Mouse (Mus musculus) splenic B cell, adult 2 months (primary cell): Measurements from ENCODE around the gene Rbm7.

Source experiments
- DNase-seq: peaks from one replicate; pipeline ENCODE4 v3.0.0-alpha.2; 2011; ENCODE audit warnings: low read depth, low spot score
- H3K27me3 ChIP-seq: 2 replicates; pipeline ENCODE4 v1.6.1; 2012; ENCODE audit warnings: mild to moderate bottlenecking, low read length, moderate library complexity, mixed read lengths; ENCODE audit not compliant: control insufficient read depth, poor library complexity, insufficient read depth, severe bottlenecking
- H3K36me3 ChIP-seq: 2 replicates; pipeline ENCODE4 v1.6.1; 2012; ENCODE audit warnings: mild to moderate bottlenecking, low read length, moderate library complexity, mixed read lengths; ENCODE audit not compliant: control insufficient read depth, poor library complexity, insufficient read depth, severe bottlenecking

Gene Rbm7

DNA sequence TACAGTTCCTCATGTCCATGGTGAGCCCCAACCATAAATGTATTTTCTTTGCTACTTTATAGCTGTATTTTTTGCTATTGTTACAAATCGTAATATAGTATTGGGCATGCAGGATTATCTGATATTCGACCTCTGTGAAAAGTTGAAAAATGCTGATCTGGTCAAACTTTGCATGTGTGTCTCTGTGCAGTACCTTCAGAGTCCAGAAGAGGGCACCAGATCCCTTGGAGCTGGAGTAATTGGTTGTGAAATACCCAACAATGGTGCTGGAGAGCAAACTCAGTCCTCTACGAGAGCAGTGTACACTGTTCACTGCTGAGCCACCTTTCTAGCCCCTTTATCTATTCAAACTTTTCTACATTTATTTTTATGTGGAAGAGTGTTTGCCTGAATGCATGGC, 28.3 kb downstream of the Rbm7 start:
- Histone ChIP-seq H3K27me3 (no peaks in the 10 kb centered on the region), H3K36me3 (no peaks in the 10 kb centered on the region)
- peak; percentile 85 for DNase-seq

DNA sequence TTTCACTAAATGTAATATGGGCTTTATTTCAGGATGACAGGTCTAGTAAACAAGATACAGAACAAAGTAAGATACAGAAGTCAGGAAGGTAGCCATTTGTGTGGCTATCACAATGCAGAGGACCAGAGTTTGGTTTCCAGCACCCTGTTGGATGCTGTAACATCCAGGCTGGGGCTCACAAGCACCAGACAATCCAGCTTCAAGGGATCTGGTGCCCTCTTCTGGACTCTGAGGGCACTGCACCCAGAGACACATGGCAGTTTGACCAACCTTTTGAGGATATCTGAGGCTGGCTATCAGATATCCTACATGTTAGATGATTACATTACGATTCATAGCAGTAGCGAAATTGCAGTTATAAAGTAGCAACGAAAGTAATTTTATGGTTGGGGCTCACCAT, 29.4 kb downstream of the Rbm7 start:
- Histone ChIP-seq H3K27me3 (no peaks in the 10 kb centered on the region), H3K36me3 (no peaks in the 10 kb centered on the region)
- DNase-seq = peak; percentile 58

DNA sequence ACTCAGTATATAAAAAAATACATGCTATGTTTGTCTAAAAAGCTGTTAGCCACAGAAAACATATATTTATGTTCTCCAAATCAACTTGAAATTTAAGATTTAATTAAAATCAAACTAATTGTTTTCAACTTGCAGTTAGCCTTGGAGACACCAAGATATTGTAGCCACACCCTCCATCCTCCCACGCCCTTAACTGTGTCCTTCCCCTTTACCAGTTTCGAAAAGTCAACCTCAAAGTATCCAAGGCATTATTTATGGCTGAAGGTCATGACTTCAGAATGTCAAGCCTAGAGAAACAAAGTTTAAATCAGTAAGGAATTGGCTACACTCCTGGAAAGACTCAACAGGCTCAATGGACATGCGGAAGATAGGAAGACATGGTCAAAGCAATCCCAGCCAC, 33.6 kb downstream of the Rbm7 start:
- Histone ChIP-seq H3K36me3 (no peaks in the 10 kb centered on the region), H3K27me3 (no peaks in the 10 kb centered on the region)
- peak; percentile 57 for DNase-seq

DNA sequence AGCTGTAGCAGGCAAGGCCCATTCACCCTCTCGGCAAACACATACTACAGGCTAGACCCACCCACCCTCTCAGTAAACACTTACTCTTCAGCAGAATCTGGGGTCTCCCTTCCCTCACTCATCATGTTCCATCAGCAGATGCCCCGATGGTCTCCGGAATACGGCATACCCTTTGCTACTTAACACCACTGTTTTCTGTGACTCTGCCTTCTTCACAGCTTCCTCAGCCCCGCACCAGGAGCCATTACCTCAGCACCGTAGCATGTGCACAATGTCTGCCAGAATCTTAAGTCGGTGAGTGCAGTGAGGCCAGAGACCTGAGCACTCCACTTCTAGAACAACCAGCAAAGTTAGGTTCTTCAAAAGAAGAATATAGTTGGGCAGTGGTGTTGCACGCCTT, 34.4 kb downstream of the Rbm7 start:
- no peak for DNase-seq
- H3K27me3 ChIP-seq = no peaks in the 10 kb centered on the region
- no peaks in the 10 kb centered on the region for H3K36me3 ChIP-seq

DNA sequence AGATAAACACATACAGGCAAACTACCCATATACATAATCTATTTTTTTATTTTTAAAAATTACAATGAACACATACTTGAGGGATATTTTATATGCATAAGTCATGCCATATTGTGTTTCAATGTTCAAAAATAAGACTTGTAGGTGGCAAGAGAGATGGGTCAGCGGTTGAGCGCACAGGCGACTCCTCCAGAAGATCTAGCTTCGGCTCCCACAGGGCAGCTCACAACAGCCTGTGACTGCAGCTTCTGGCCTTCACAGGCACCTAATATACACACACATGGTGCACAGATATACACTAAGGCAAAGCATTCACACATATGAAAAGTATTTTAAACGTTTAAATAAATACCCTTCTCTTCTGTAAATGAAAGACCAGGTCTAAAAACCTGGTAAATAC, 35.7 kb downstream of the Rbm7 start:
- DNase-seq = no peak
- no peaks in the 10 kb centered on the region for H3K27me3 ChIP-seq
- H3K36me3 ChIP-seq = no peaks in the 10 kb centered on the region

DNA sequence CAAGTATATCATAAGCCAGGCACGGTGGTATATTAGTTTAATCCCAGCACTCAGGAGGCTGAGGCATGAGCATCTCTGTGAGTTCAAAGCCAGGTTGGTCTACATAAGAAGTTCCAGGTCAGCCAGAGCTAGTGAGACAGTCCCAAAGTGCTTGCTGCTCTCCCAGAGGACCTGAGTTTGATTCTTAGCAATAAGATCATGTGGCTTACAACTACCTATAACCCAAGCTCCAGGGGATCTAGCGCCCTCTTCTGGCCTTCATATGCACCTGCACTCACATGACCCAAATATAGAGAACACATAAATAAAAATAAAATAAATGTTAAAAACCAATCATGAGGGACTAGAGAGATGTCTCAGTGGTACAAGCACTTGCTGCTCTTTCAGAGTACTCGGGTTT, 36.2 kb downstream of the Rbm7 start:
- H3K36me3 ChIP-seq = no peaks in the 10 kb centered on the region
- peak; percentile 51 for DNase-seq

DNA sequence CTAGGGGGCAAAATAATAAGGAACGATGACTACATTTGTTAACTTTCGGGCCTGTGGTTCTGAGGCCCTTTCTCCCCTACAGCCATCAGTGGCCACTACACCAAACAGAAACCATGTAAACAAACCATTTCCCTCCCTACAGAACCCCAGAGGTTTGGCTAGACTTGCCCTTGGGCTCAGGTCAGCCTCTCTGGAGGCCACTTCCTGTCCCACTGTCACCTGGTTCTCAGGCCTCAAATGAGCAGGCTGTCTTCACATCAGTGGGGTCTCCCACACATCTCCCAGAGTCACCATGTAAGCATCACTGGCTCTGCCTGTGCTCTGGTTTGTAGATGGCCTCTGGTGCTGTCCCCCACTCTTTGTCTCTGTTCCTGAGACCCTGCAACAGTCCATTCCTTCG, 39.1 kb downstream of the Rbm7 start:
- Histone ChIP-seq H3K36me3 (no peaks in the 10 kb centered on the region), H3K27me3 (no peaks in the 10 kb centered on the region)
- no peak for DNase-seq

More for the DNA sequence above, 36.2 kb downstream of the Rbm7 start:
- H3K27me3 ChIP-seq = no peaks in the 10 kb centered on the region

DNA sequence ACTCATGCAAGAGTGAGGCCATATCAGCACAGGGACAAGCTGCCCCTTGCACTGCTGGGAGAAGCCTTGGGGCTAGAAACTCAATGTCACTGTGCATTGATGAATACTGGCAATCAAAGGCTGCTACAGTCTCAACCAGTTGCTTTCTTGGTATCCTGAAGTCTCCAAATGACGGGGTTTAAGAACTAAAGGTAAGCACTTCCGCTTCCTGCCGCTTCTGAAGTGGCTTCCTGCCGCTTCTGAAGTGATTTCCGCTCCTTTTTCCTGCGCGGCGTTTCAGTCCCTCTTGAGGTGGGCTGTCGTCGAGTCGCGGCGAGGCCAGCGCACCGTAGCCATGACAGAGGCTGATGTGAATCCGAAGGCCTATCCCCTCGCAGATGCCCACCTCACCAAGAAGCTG, 45.0 kb downstream of the Rbm7 start:
- no peaks in the 10 kb centered on the region for H3K27me3 ChIP-seq
- DNase-seq = no peak
- no peaks in the 10 kb centered on the region; the same call in 1 of the 2 replicates for H3K36me3 ChIP-seq

DNA sequence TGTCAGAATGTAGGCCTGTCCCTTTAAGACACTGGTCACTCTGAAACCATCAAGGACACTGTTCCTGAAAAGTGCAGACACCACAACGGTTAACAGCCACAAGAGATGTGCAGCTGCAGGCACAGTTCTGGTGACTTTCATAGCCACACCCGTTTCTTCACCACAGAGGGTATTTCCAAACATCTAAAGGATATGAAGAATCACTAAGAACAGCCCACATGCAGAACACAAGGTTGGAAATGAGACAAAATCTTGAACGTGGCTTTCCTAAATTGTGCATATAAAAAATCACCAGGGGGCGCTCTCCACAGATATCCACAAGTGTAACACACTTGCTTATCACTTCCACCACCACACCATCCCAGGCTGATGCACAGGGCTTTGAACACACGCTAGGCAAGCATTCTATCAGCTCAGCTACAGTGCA, 47.3 kb downstream of the Rbm7 start:
- DNase-seq = peak; percentile 74
- no peaks in the 10 kb centered on the region for H3K27me3 ChIP-seq
- no peaks in the 10 kb centered on the region; the same call in 1 of the 2 replicates for H3K36me3 ChIP-seq

DNA sequence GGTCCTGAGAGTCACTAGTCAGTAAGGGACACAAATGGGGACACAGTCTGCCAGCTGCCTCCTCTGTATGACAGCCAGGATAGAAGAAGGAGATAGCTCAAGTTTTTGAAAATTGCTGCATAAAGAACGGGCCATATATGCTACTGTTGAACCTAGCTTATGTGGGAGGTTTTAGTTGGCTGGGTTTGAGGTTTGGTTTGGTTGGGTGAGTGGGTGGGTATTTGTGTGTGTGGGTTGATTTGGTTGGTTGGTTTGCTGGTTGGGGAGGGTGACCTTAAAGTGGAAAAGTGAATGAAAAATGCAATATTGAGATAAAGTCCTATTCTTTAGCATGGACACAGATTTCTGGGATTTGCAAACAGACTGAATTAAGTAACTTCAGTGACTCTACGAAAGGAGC, 50.3 kb downstream of the Rbm7 start:
- no peaks in the 10 kb centered on the region; the same call in 1 of the 2 replicates for H3K36me3 ChIP-seq
- H3K27me3 ChIP-seq = no peaks in the 10 kb centered on the region
- DNase-seq = peak; percentile 64

DNA sequence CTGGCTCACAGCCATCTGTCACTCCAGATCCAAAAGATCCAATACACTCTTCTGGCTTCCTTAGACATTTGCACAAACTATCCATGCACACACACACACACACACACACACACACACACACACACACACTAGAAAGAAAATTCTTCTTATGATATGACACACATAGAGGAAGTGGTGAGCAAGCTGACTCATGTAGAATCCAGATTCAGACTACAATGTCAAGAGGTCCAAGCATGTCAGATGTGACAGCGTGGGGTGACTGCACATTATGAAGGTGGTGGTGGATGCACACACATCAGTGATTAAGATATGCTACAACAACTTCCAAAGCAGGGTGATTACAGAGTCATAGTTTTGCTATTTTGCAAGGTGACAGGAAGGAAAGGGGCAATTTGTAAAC, 51.2 kb downstream of the Rbm7 start:
- Histone ChIP-seq H3K27me3 (no peaks in the 10 kb centered on the region), H3K36me3 (no peaks in the 10 kb centered on the region; the same call in 1 of the 2 replicates)
- DNase-seq = peak; percentile 72
